Mouse (Mus musculus) olfactory bulb, adult 2 months (tissue): ENCODE measurements around the gene Bcl6b.

Experiments used
- CTCF ChIP-seq: fragments of 200-500 bp; IDR thresholded peaks from 2 replicates; pipeline ENCODE4 v1.5.1; 2012; ENCODE audit warnings: low read depth, mild to moderate bottlenecking, low read length, moderate library complexity; ENCODE audit not compliant: insufficient read depth
- POLR2A ChIP-seq: fragments of 200-500 bp; IDR thresholded peaks from 2 replicates; pipeline ENCODE4 v1.6.1; 2012; ENCODE audit warnings: mild to moderate bottlenecking, low read depth, low read length, moderate library complexity; ENCODE audit not compliant: insufficient read depth

GRCm38 (mm10) chr11:70228828-70229227 lies 770 bp downstream of the Bcl6b start:
- TF ChIP-seq POLR2A: no peak
- TF ChIP-seq CTCF: no peak
